Mouse (Mus musculus) limb, embryonic 15.5 days (tissue): ENCODE results near the gene Bhmt. TPM values are rescaled to one million over a fixed set of nuclear protein-coding genes. Genes with fewer than 3 reads are reported as not detected.
"Not testable (repeated sequence)": the region's sequence is repeated elsewhere in the genome, so short reads cannot be mapped to it uniquely, and the experiment has no call there.

Experiments used
- ATAC-seq: fragments of 200-750 bp; cut with Nextera tagmentation; 2 replicates; pipeline ENCODE4 v1.8.0; 2017; ENCODE audit warnings: low read depth, moderate TSS enrichment; ENCODE audit not compliant: insufficient number of reproducible peaks, low FRiP score, low TSS enrichment
- H3K27ac ChIP-seq: fragments of 300-500 bp; sonication (generic); 2 replicates; pipeline ENCODE4 v1.5.1; 2015; ENCODE audit warnings: moderate library complexity, mild to moderate bottlenecking, inconsistent platforms
- H3K27me3 ChIP-seq: fragments of 300-500 bp; sonication (generic); 2 replicates; pipeline ENCODE4 v1.6.1; 2015; ENCODE audit warnings: inconsistent platforms
- H3K36me3 ChIP-seq: fragments of 300-500 bp; sonication (generic); 2 replicates; pipeline ENCODE4 v1.6.1; 2015; ENCODE audit warnings: inconsistent platforms
- H3K4me1 ChIP-seq: fragments of 300-500 bp; sonication (generic); 2 replicates; pipeline ENCODE4 v1.6.1; 2015; ENCODE audit warnings: inconsistent platforms
- H3K4me2 ChIP-seq: fragments of 300-500 bp; sonication (generic); 2 replicates; pipeline ENCODE4 v1.6.1; 2015; ENCODE audit warnings: mild to moderate bottlenecking, inconsistent platforms
- H3K4me3 ChIP-seq: fragments of 300-500 bp; sonication (generic); 2 replicates; pipeline ENCODE4 v1.5.1; 2015; ENCODE audit warnings: mild to moderate bottlenecking, inconsistent platforms
- H3K9ac ChIP-seq: fragments of 300-500 bp; sonication (generic); 2 replicates; pipeline ENCODE4 v1.6.1; 2015; ENCODE audit warnings: inconsistent platforms
- H3K9me3 ChIP-seq: fragments of 300-500 bp; sonication (generic); 2 replicates; pipeline ENCODE4 v1.6.1; 2016; ENCODE audit warnings: inconsistent platforms
- WGBS: fragments of 180-500 bp; shearing (Covaris S2); methylation state at CpG from one replicate; pipeline ENCODE4 v1.1.7; 2015; 5-methylcytosine and 5-hydroxymethylcytosine counted together
- polyA plus RNA-seq: library from polyadenylated mRNA; unstranded; fragments of >200 nt; fragmentation: Nextera tagmentation; extraction: Ambion mirVana; gene quantifications from 2 replicates; pipeline ENCODE4 v1.2.1, GENCODE M21; 2015

Bhmt gene
- polyA plus RNA-seq, 1 experiment from 2014 or later = 0.18 TPM

DNA sequence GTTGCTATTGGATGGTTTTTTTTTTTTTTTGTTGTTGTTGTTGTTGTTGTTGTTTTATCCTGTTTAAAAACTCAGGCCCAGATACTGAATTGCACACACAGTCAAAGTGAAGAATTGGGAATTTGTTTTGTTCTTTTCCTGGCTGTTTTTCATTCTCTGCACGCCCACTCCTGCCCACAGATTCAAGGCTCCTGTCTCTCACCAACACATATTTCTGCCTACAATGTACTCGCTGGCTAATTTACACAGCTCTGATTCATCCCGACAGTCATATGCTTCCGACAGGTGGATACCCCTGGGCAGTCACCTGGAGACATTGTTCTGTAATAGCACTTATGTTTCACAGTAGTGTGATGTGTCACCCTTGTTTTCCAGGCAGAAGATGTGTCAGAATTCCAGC, 33.1 kb downstream of the Bhmt start:
- no peak overlapping the region for H3K9ac ChIP-seq
- H3K36me3 ChIP-seq = no peaks in the 10 kb centered on the region
- no peak overlapping the region for H3K27ac ChIP-seq
- H3K4me2 ChIP-seq = no peak overlapping the region
- H3K27me3 ChIP-seq = no peaks in the 10 kb centered on the region
- H3K4me3 ChIP-seq = no peak overlapping the region
- 0 out of 2 replicates have a peak, but pooled peaks cover 6% of the 10 kb centered on the region for H3K4me1 ChIP-seq
- 77% methylated on average over 4 of the region's 4 CpGs for WGBS
- no peak for ATAC-seq
- no peaks in the 10 kb centered on the region for H3K9me3 ChIP-seq

DNA sequence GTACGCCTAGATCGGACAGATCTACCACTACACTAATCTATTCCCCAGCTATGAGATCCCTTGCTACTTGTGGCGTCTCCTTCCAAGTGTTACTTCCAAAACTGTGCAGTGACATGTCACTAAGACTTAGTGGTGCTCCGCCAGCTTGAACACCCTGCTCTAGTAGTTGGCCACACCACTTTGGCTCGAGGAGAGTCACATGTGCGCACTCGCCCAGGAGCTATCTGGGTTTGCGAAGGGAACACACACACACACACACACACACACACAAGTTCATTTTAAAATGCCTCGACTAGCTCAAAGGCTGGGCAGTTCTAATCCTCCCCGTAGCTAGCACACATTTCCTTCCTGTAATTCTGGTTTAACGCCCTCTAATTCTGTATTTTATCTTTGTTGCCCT, 36.2 kb downstream of the Bhmt start:
- 70% methylated on average over 11 of the region's 11 CpGs for WGBS
- no peak for ATAC-seq

GRCm38 (mm10) chr13:93593040-93593699, 44.6 kb downstream of the Bhmt start:
- H3K4me1 ChIP-seq = no peaks in the 10 kb centered on the region
- no peak overlapping the region for H3K9ac ChIP-seq
- no peak overlapping the region for H3K4me2 ChIP-seq
- no peak overlapping the region for H3K27ac ChIP-seq
- no peaks in the 10 kb centered on the region for H3K9me3 ChIP-seq
- ATAC-seq = no peak
- no peaks in the 10 kb centered on the region for H3K27me3 ChIP-seq
- no peak overlapping the region for H3K4me3 ChIP-seq
- WGBS = 77% methylated on average over 2 of the region's 2 CpGs
- no peaks in the 10 kb centered on the region for H3K36me3 ChIP-seq

More for the DNA sequence above, 36.2 kb downstream of the Bhmt start:
- Histone ChIP-seq H3K36me3 (no peaks in the 10 kb centered on the region), H3K27me3 (no peaks in the 10 kb centered on the region), H3K9ac (no peak overlapping the region), H3K4me1 (no peaks in the 10 kb centered on the region), H3K27ac (no peak overlapping the region), H3K9me3 (no peaks in the 10 kb centered on the region), H3K4me3 (no peak overlapping the region), H3K4me2 (no peak overlapping the region)

DNA sequence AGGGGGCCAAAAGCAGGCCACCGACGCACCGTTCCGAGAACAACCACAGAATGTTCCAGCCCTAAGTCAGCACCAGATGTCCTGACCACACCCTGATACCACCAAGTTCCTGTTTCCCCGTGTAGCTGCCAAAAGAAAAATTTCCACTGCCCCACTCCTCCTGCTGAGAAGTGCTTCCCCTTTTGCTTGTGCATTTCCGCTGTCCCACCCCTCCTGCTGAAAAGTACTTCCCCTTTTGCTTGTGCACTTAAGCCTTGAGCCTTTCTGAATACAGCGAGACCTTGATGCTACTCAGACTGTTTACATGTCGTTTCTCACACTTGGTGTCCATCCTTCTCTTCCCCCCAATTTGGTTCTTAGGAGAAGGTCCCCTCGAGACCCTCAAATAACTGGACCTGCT, 55.2 kb downstream of the Bhmt start:
- not testable (repeated sequence) for H3K9me3 ChIP-seq, H3K27me3 ChIP-seq, H3K4me2 ChIP-seq

DNA sequence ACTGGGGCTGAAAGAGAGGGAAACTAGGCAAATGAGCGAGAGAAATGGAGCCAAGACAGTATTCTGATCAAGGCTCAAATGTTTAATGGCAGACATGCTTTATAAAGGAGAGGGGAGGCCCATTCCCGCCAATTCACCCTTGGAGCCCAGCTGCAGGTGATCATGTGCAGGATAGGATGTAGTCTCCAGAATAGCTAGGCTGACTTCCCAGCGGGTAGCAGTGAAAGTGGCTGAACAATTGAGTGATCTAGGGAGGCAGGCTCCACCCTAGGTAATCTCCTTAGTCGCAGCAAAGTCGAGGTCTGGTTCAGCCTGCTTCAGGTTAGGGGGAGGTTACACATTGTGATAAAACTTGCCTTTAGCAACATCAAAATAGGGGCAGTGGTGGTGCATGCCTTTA, 57.3 kb downstream of the Bhmt start:
- 76% methylated on average over 5 of the region's 5 CpGs for WGBS
- H3K27ac ChIP-seq = no peak overlapping the region
- H3K9ac ChIP-seq = no peak overlapping the region
- no peak overlapping the region for H3K4me3 ChIP-seq
- H3K36me3 ChIP-seq = no peaks in the 10 kb centered on the region
- H3K4me2 ChIP-seq = no peak overlapping the region
- no peaks in the 10 kb centered on the region for H3K9me3 ChIP-seq
- H3K27me3 ChIP-seq = no peaks in the 10 kb centered on the region
- no peak for ATAC-seq
- H3K4me1 ChIP-seq = no peaks in the 10 kb centered on the region

More for the DNA sequence above, 55.2 kb downstream of the Bhmt start:
- H3K4me1 ChIP-seq, H3K4me3 ChIP-seq, H3K9ac ChIP-seq, H3K36me3 ChIP-seq, ATAC-seq, H3K27ac ChIP-seq: not testable (repeated sequence)
- 87% methylated on average over 9 of the region's 9 CpGs for WGBS

DNA sequence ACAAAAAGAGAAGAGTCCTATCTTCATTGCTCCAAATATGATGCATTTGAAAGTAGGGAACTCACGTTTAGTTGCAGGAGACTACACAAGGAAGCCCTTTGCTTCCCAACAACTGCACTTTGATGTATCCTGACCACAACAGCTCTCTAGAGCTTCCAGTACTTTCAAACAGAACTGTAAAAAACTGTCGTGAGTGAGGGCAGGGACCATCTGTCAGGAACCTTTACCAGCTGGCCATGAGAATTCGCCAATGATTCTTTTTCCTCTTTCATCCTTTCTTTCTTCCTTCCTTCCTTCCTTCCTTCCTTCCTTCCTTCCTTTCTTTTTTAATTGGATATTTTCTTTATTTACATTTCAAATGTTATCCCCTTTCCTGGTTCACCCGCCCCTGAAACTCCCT, 68.1 kb downstream of the Bhmt start:
- H3K4me1 ChIP-seq = no peaks in the 10 kb centered on the region
- no peaks in the 10 kb centered on the region for H3K9me3 ChIP-seq
- no peak overlapping the region for H3K4me2 ChIP-seq
- WGBS = 65% methylated on average over 4 of the region's 4 CpGs
- no peak for ATAC-seq
- no peak overlapping the region for H3K27ac ChIP-seq
- no peak overlapping the region for H3K4me3 ChIP-seq
- no peaks in the 10 kb centered on the region for H3K36me3 ChIP-seq
- no peaks in the 10 kb centered on the region for H3K27me3 ChIP-seq
- no peak overlapping the region for H3K9ac ChIP-seq

Other genes starting within 250 kb of the Bhmt start
- 4.6 and 5.7 TPM in 2 replicates for gene Jmy, start 138.2 kb downstream of the Bhmt start, polyA plus RNA-seq
- not detected in 2 replicates for gene Bhmt2, start 36.3 kb upstream of the Bhmt start, polyA plus RNA-seq
- 0.24 TPM in 1 of 2 replicates, not detected in the other for gene Dmgdh, start 36.5 kb upstream of the Bhmt start, polyA plus RNA-seq
- gene Arsb, start 133.7 kb upstream of the Bhmt start, polyA plus RNA-seq = 14.1 and 16.4 TPM in 2 replicates